ENCODE assay signal across 8 mouse cellular contexts in genomic region chr2:174328358-174328905, GRCm38 (mm10). TPM values are rescaled to one million over a fixed set of nuclear protein-coding genes. Genes with fewer than 3 reads are reported as not detected.
DNase-seq lines count a peak whose midpoint lies in the region; ATAC-seq and TF ChIP-seq lines count a peak whose summit lies in the region.

No protein-coding gene starts in this region.

- no peaks in the 10 kb centered on the region for H3K36me3 ChIP-seq in lung, embryonic 14.5 days (ENCODE audit: insufficient read depth)
- no peaks in the 10 kb centered on the region for H3K36me3 ChIP-seq in heart, embryonic 16.5 days (ENCODE audit: control insufficient read depth, insufficient read depth)
- H3K36me3 ChIP-seq in macrophage (ENCODE audit: inconsistent target), result no peaks in the 10 kb centered on the region

- no peaks in the 10 kb centered on the region for H3K27me3 ChIP-seq in lung, embryonic 14.5 days (ENCODE audit: insufficient read depth, low read length)
- H3K27me3 ChIP-seq in heart, embryonic 16.5 days (ENCODE audit: control insufficient read depth, insufficient read depth, low read length), result no peaks in the 10 kb centered on the region

- WGBS in lung, embryonic 14.5 days, result 41% methylated on average over 46 of the region's 46 CpGs
- 54% methylated on average over 46 of the region's 46 CpGs for WGBS in heart, embryonic 16.5 days
- WGBS in macrophage (ENCODE audit: missing documents), result 41% methylated on average over 42 of the region's 46 CpGs

- H3K9me3 ChIP-seq in lung, embryonic 14.5 days (ENCODE audit: low read depth, low read length), result peaks cover 12% of the 10 kb centered on the region; the same call in 1 of the 2 replicates
- H3K9me3 ChIP-seq in heart, embryonic 16.5 days (replicated peaks; ENCODE audit: control insufficient read depth, low read length), result 0 out of 2 replicates have a peak, but pooled peaks cover 4% of the 10 kb centered on the region

- H3K27ac ChIP-seq in lung, embryonic 14.5 days (ENCODE audit: low read depth), result peak overlapping the region; percentile 100
- H3K27ac ChIP-seq in heart, embryonic 16.5 days (ENCODE audit: low read length), result peak overlapping the region; percentile 99
- no peak overlapping the region for H3K27ac ChIP-seq in macrophage

- no peaks in the 10 kb centered on the region for H3K4me1 ChIP-seq in lung, embryonic 14.5 days (ENCODE audit: insufficient read depth)
- H3K4me1 ChIP-seq in heart, embryonic 16.5 days (ENCODE audit: control insufficient read depth, insufficient read depth, low read length), result peaks cover 22% of the 10 kb centered on the region

- no peak for TF ChIP-seq CTCF in lung, embryonic 14.5 days (IDR thresholded peaks at IDR 0.05; ENCODE audit: low read depth)

- peaks cover 30% of the 10 kb centered on the region for H3K79me2 ChIP-seq in macrophage (ENCODE audit: inconsistent target)

- ATAC-seq in CD4-positive, CD25-positive, alpha-beta regulatory T cell, adult 4 months, result no peak
- ATAC-seq in lung, embryonic 14.5 days (ENCODE audit: insufficient read depth), result no peak
- ATAC-seq in heart, embryonic 16.5 days (replicated peaks; ENCODE audit: extremely low read depth, insufficient read depth, low FRiP score), result no peak

- DNase-seq in CD4-positive, CD25-positive, alpha-beta regulatory T cell, adult 2 months (ENCODE audit: low read depth, low spot score), result peak; percentile 40
- DNase-seq in lung, embryonic 14.5 days, result peak; percentile 37
- DNase-seq in lung, postnatal 25 days (ENCODE audit: low spot score), result no peak
- no peak for DNase-seq in right cerebral cortex, postnatal 25 days
- DNase-seq in right cerebral cortex, postnatal 14 days, result no peak

- H3K4me2 ChIP-seq in lung, embryonic 14.5 days, result peak overlapping the region; percentile 76
- peak overlapping the region; percentile 64 for H3K4me2 ChIP-seq in heart, embryonic 16.5 days (ENCODE audit: low read depth, low read length)

- peak overlapping the region; percentile 96 for H3K4me3 ChIP-seq in lung, embryonic 14.5 days (ENCODE audit: low read depth, low read length)
- peak overlapping the region; percentile 96 for H3K4me3 ChIP-seq in heart, embryonic 16.5 days (ENCODE audit: low read length)
- peak overlapping the region; percentile 21; the same call in 1 of the 2 replicates for H3K4me3 ChIP-seq in macrophage (ENCODE audit: inconsistent target)

- peak overlapping the region; percentile 99 for H3K9ac ChIP-seq in lung, embryonic 14.5 days
- peak overlapping the region; percentile 100 for H3K9ac ChIP-seq in heart, embryonic 16.5 days (ENCODE audit: low read length)

RNA-seq across cellular contexts. Expression of gene Gm20721, which starts 18.1 kb away (rescaled TPM):
- polyA plus RNA-seq in CD4-positive, CD25-positive, alpha-beta regulatory T cell, adult 4 months (2017; shearing (Covaris generic)), result 1 to 10 TPM; 1.6 to 2.3 TPM
- polyA plus RNA-seq in lung, embryonic 14.5 days (2014; fragmentation: Nextera tagmentation; extraction: Ambion mirVana), result 11.3 and 14.7 TPM in 2 replicates
- polyA plus RNA-seq in heart, embryonic 16.5 days (2015; fragmentation: Nextera tagmentation; extraction: Ambion mirVana), result 33.4 and 41.6 TPM in 2 replicates
- total RNA-seq in macrophage (2018; cell fraction: chromatin; rRNA removed), result under 1 TPM in 1 of 26 experiments, not detected in 25; 0.33 TPM
- 1 to 10 TPM in 19 of 26 experiments, under 1 TPM in 7; 0.22 to 3.9 (median 1.3) TPM for total RNA-seq in macrophage (2018; cell fraction: cytosol; rRNA removed)
- total RNA-seq in macrophage (2018; cell fraction: nucleus; rRNA removed), result under 1 TPM in 7 of 26 experiments, not detected in 19; 0.29 to 1.00 (median 0.40) TPM
- 0.79 to 12.4 TPM (median 1.1 TPM) in 3 replicates for polyA plus RNA-seq in macrophage (2018)

RNA-seq across cellular contexts. Expression of gene Gnas, which starts 44.3 kb away (rescaled TPM):
- 100 to 1,000 TPM in 1 of 2 experiments, 10 to 100 TPM in 1; 96.1 to 130 TPM for polyA plus RNA-seq in CD4-positive, CD25-positive, alpha-beta regulatory T cell, adult 4 months (2017; shearing (Covaris generic))
- polyA plus RNA-seq in lung, embryonic 14.5 days (2014; fragmentation: Nextera tagmentation; extraction: Ambion mirVana), result 1,980 and 2,011 TPM in 2 replicates
- polyA plus RNA-seq in heart, embryonic 16.5 days (2015; fragmentation: Nextera tagmentation; extraction: Ambion mirVana), result 1,284 and 1,464 TPM in 2 replicates
- total RNA-seq in macrophage (2018; cell fraction: chromatin; rRNA removed), result 100 to 1,000 TPM; 101 to 298 (median 163) TPM
- total RNA-seq in macrophage (2018; cell fraction: cytosol; rRNA removed), result 100 to 1,000 TPM; 612 to 859 (median 697) TPM
- total RNA-seq in macrophage (2018; cell fraction: nucleus; rRNA removed), result 100 to 1,000 TPM; 146 to 349 (median 236) TPM
- polyA plus RNA-seq in macrophage (2018), result 589 to 618 TPM (median 597 TPM) in 3 replicates

Comparison
In these comparisons a context has a peak if more than half of its experiments do, and no peak if none do; other contexts are left out.
1. DNase-seq: peak in CD4-positive, CD25-positive, alpha-beta regulatory T cell, adult 2 months (single experiment) and lung, embryonic 14.5 days (single experiment); none in lung, postnatal 25 days (single experiment), right cerebral cortex, postnatal 25 days (single experiment) and right cerebral cortex, postnatal 14 days (single experiment).
2. H3K4me3 ChIP-seq: peak in every context shown above with its lines; median percentile 96 in lung, embryonic 14.5 days; 96 in heart, embryonic 16.5 days; 21 in macrophage.